ENCODE assay signal across 11 mouse cellular contexts in the genomic region with DNA sequence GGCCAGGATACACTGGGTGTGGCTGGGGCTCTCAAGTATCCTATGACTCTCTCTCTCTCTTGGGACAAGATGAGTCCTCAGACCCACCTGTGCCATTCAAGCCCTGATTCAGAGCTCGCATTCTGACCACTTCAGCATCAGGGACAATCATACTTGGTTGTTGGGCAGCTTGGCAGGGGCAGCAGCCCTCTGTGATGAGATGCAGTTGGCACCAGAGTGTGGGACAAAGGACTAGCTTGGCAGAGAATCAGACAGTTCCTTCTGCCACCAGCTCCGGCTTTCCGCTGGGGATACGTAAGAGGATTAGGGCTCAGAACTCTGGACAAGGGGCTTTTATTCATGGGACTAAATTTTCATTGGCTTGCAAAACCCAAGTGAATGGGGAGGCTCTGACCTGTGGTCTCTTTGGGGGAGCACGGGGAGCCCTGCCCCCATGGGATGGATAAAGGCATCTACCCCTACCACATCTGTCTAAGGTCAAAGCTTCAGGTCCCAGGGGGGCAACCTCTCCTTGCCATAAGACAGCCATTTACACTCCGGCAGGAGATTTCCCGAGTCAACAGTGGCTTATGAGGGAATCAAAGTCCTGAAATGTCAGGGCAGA. TPM values are rescaled to one million over a fixed set of nuclear protein-coding genes. Genes with fewer than 3 reads are reported as not detected.
DNase-seq lines count a peak whose midpoint lies in the region; ATAC-seq and TF ChIP-seq lines count a peak whose summit lies in the region.
"Had no signal": no experiment of that assay in that cellular context is flagged by ENCODE, and none has a peak within 500 bp of the region (broad histone marks: within the 10 kb centered on the region; RNA-seq: fewer than 3 reads in every experiment).

No protein-coding gene starts in this region.

- TF ChIP-seq CTCF in hindbrain, postnatal 0 days (IDR thresholded peaks at IDR 0.05; ENCODE audit: low read depth), result no peak

- DNase-seq in forebrain, embryonic 10.5 days (ENCODE audit: extremely low spot score, low spot score), result no peak
- no peak for DNase-seq in forebrain, embryonic 11.5 days (ENCODE audit: low spot score)
- peak; percentile 77 for DNase-seq in cerebellum, adult 9-10 months
- DNase-seq in hindbrain, postnatal 0 days (ENCODE audit: low spot score), result peak; percentile 91
- DNase-seq: kidney, postnatal 36 days had no signal

- H3K27me3 ChIP-seq in forebrain, embryonic 10.5 days (ENCODE audit: poor library complexity, severe bottlenecking), result no peaks in the 10 kb centered on the region
- H3K27me3 ChIP-seq in forebrain, embryonic 11.5 days (ENCODE audit: control insufficient read depth, insufficient read depth, low read length), result no peaks in the 10 kb centered on the region
- no peaks in the 10 kb centered on the region for H3K27me3 ChIP-seq in hindbrain, postnatal 0 days (ENCODE audit: insufficient read depth, low read length)
- no peaks in the 10 kb centered on the region for H3K27me3 ChIP-seq in midbrain, embryonic 12.5 days
- H3K27me3 ChIP-seq in kidney, embryonic 16.5 days (ENCODE audit: insufficient read depth, low read length), result no peaks in the 10 kb centered on the region
- H3K27me3 ChIP-seq: embryonic facial prominence, embryonic 15.5 days had no signal

- WGBS in forebrain, embryonic 10.5 days, result 44% methylated on average over 7 of the region's 7 CpGs
- WGBS in forebrain, embryonic 11.5 days, result 39% methylated on average over 7 of the region's 7 CpGs
- 34% methylated on average over 7 of the region's 7 CpGs for WGBS in hindbrain, postnatal 0 days
- WGBS in midbrain, embryonic 12.5 days, result 23% methylated on average over 7 of the region's 7 CpGs
- 85% methylated on average over 7 of the region's 7 CpGs for WGBS in kidney, embryonic 16.5 days

- no peaks in the 10 kb centered on the region for H3K9me3 ChIP-seq in forebrain, embryonic 10.5 days
- H3K9me3 ChIP-seq in forebrain, embryonic 11.5 days (ENCODE audit: control insufficient read depth, low read length), result no peaks in the 10 kb centered on the region
- H3K9me3 ChIP-seq in hindbrain, postnatal 0 days (ENCODE audit: low read length), result no peaks in the 10 kb centered on the region
- H3K9me3 ChIP-seq in midbrain, embryonic 12.5 days, result no peaks in the 10 kb centered on the region
- no peaks in the 10 kb centered on the region for H3K9me3 ChIP-seq in kidney, embryonic 16.5 days (ENCODE audit: low read length)
- H3K9me3 ChIP-seq: embryonic facial prominence, embryonic 15.5 days had no signal

- H3K4me3 ChIP-seq in forebrain, embryonic 10.5 days, result no peak overlapping the region
- H3K4me3 ChIP-seq in forebrain, embryonic 11.5 days (ENCODE audit: low read depth, low read length), result no peak overlapping the region
- H3K4me3 ChIP-seq in hindbrain, postnatal 0 days (ENCODE audit: low read length), result no peak overlapping the region
- no peak overlapping the region for H3K4me3 ChIP-seq in midbrain, embryonic 12.5 days
- H3K4me3 ChIP-seq in kidney, embryonic 16.5 days (ENCODE audit: low read length), result no peak overlapping the region
- H3K4me3 ChIP-seq: embryonic facial prominence, embryonic 15.5 days had no signal

- no peaks in the 10 kb centered on the region for H3K36me3 ChIP-seq in forebrain, embryonic 10.5 days (replicated peaks)
- no peaks in the 10 kb centered on the region for H3K36me3 ChIP-seq in forebrain, embryonic 11.5 days (ENCODE audit: control insufficient read depth, insufficient read depth, low read length)
- H3K36me3 ChIP-seq in hindbrain, postnatal 0 days (ENCODE audit: insufficient read depth, low read length), result no peaks in the 10 kb centered on the region
- no peaks in the 10 kb centered on the region for H3K36me3 ChIP-seq in midbrain, embryonic 12.5 days
- H3K36me3 ChIP-seq in kidney, embryonic 16.5 days (ENCODE audit: insufficient read depth, low read length), result no peaks in the 10 kb centered on the region
- H3K36me3 ChIP-seq: embryonic facial prominence, embryonic 15.5 days had no signal

- H3K4me2 ChIP-seq in forebrain, embryonic 11.5 days (ENCODE audit: low read depth, low read length, severe bottlenecking), result no peak overlapping the region
- H3K4me2 ChIP-seq in hindbrain, postnatal 0 days (ENCODE audit: low read depth, low read length), result no peak overlapping the region
- 0 out of 2 replicates have a peak overlapping the region, but pooled peaks have one; percentile 3 for H3K4me2 ChIP-seq in midbrain, embryonic 12.5 days (replicated peaks)
- H3K4me2 ChIP-seq in kidney, embryonic 16.5 days (replicated peaks; ENCODE audit: low read depth, low read length), result no peak overlapping the region
- H3K4me2 ChIP-seq: embryonic facial prominence, embryonic 15.5 days had no signal

- H3K9ac ChIP-seq in forebrain, embryonic 11.5 days (ENCODE audit: low read length), result no peak overlapping the region
- 0 out of 2 replicates have a peak overlapping the region, but pooled peaks have one; percentile 3 for H3K9ac ChIP-seq in hindbrain, postnatal 0 days (replicated peaks; ENCODE audit: low read length)
- H3K9ac ChIP-seq in midbrain, embryonic 12.5 days (replicated peaks), result no peak overlapping the region
- no peak overlapping the region for H3K9ac ChIP-seq in kidney, embryonic 16.5 days (replicated peaks; ENCODE audit: low read length)
- H3K9ac ChIP-seq: embryonic facial prominence, embryonic 15.5 days; liver, embryonic 14.5 days had no signal

- H3K4me1 ChIP-seq in forebrain, embryonic 10.5 days, result peaks cover 14% of the 10 kb centered on the region
- 0 out of 2 replicates have a peak, but pooled peaks cover 2% of the 10 kb centered on the region for H3K4me1 ChIP-seq in forebrain, embryonic 11.5 days (replicated peaks; ENCODE audit: control insufficient read depth, insufficient read depth, low read length)
- no peaks in the 10 kb centered on the region for H3K4me1 ChIP-seq in hindbrain, postnatal 0 days (ENCODE audit: insufficient read depth, low read length)
- H3K4me1 ChIP-seq in midbrain, embryonic 12.5 days, result peaks cover 13% of the 10 kb centered on the region
- H3K4me1 ChIP-seq in kidney, embryonic 16.5 days (ENCODE audit: insufficient read depth, low read length), result no peaks in the 10 kb centered on the region
- H3K4me1 ChIP-seq: embryonic facial prominence, embryonic 15.5 days had no signal

- no peak for ATAC-seq in forebrain, embryonic 11.5 days (replicated peaks; ENCODE audit: low FRiP score)
- ATAC-seq in hindbrain, postnatal 0 days, result peak; percentile 95
- ATAC-seq in midbrain, embryonic 12.5 days (ENCODE audit: low FRiP score, low read depth), result peak; percentile 73
- no peak for ATAC-seq in erythroid progenitor cell, adult 5-6 weeks (replicated peaks; ENCODE audit: low FRiP score, poor library complexity, severe bottlenecking)
- no peak for ATAC-seq in CD4-positive, CD25-positive, alpha-beta regulatory T cell, adult 4 months
- no peak for ATAC-seq in kidney, embryonic 16.5 days (ENCODE audit: low FRiP score, low TSS enrichment)

- peak overlapping the region; percentile 63 for H3K27ac ChIP-seq in forebrain, embryonic 10.5 days
- no peak overlapping the region for H3K27ac ChIP-seq in forebrain, embryonic 11.5 days (ENCODE audit: low read depth, low read length)
- H3K27ac ChIP-seq in hindbrain, postnatal 0 days, result peak overlapping the region; percentile 71
- H3K27ac ChIP-seq in midbrain, embryonic 12.5 days (replicated peaks), result peak overlapping the region; percentile 69
- H3K27ac ChIP-seq in kidney, embryonic 16.5 days (ENCODE audit: low read length), result no peak overlapping the region
- H3K27ac ChIP-seq: embryonic facial prominence, embryonic 15.5 days; liver, embryonic 14.5 days had no signal

RNA-seq across cellular contexts. Expression of gene Elp6, which starts 17.6 kb away (rescaled TPM):
- polyA plus RNA-seq in forebrain, embryonic 10.5 days (2016; fragmentation: Nextera tagmentation; extraction: Ambion mirVana), result 43.7 and 47.2 TPM in 2 replicates
- 37.5 and 40.3 TPM in 2 replicates for polyA plus RNA-seq in forebrain, embryonic 11.5 days (2014; fragmentation: Nextera tagmentation; extraction: Ambion mirVana)
- 27.6 and 30.9 TPM in 2 replicates for total RNA-seq in hindbrain, postnatal 0 days (2014; rRNA removed)
- 30.0 and 31.1 TPM in 2 replicates for polyA plus RNA-seq in hindbrain, postnatal 0 days (2015; fragmentation: Nextera tagmentation; extraction: Ambion mirVana)
- 34.8 and 38.7 TPM in 2 replicates for polyA plus RNA-seq in midbrain, embryonic 12.5 days (2016; fragmentation: Nextera tagmentation; extraction: Ambion mirVana)
- total RNA-seq in erythroid progenitor cell, adult 5-6 weeks (2015; ENCODE audit: low replicate concordance), result 1.1 TPM in 1 of 2 replicates, not detected in the other
- 1.8 and 3.9 TPM in 2 replicates for total RNA-seq in erythroid progenitor cell, adult 5-6 weeks (2017; ENCODE audit: low replicate concordance)
- 10 to 100 TPM; 13.5 to 23.8 TPM for polyA plus RNA-seq in CD4-positive, CD25-positive, alpha-beta regulatory T cell, adult 4 months (2017; shearing (Covaris generic))
- 29.6 and 32.4 TPM in 2 replicates for polyA plus RNA-seq in kidney, embryonic 16.5 days (2015; fragmentation: Nextera tagmentation; extraction: Ambion mirVana)

RNA-seq across cellular contexts. Expression of gene Cspg5, which starts 43.8 kb away (rescaled TPM):
- 5.4 and 6.3 TPM in 2 replicates for polyA plus RNA-seq in forebrain, embryonic 10.5 days (2016; fragmentation: Nextera tagmentation; extraction: Ambion mirVana)
- polyA plus RNA-seq in forebrain, embryonic 11.5 days (2014; fragmentation: Nextera tagmentation; extraction: Ambion mirVana), result 10.9 and 11.3 TPM in 2 replicates
- 412 and 470 TPM in 2 replicates for total RNA-seq in hindbrain, postnatal 0 days (2014; rRNA removed)
- polyA plus RNA-seq in hindbrain, postnatal 0 days (2015; fragmentation: Nextera tagmentation; extraction: Ambion mirVana), result 261 and 266 TPM in 2 replicates
- 25.3 and 31.3 TPM in 2 replicates for polyA plus RNA-seq in midbrain, embryonic 12.5 days (2016; fragmentation: Nextera tagmentation; extraction: Ambion mirVana)
- total RNA-seq in erythroid progenitor cell, adult 5-6 weeks (2015; ENCODE audit: low replicate concordance), result not detected in 2 replicates
- under 0.01 TPM in 1 of 2 replicates, not detected in the other for total RNA-seq in erythroid progenitor cell, adult 5-6 weeks (2017; ENCODE audit: low replicate concordance)
- under 1 TPM; 0.24 to 0.57 TPM for polyA plus RNA-seq in CD4-positive, CD25-positive, alpha-beta regulatory T cell, adult 4 months (2017; shearing (Covaris generic))
- polyA plus RNA-seq in kidney, embryonic 16.5 days (2015; fragmentation: Nextera tagmentation; extraction: Ambion mirVana), result 1.7 and 2.5 TPM in 2 replicates

RNA-seq across cellular contexts. Expression of gene Scap, which starts 45.7 kb away (rescaled TPM):
- polyA plus RNA-seq in forebrain, embryonic 10.5 days (2016; fragmentation: Nextera tagmentation; extraction: Ambion mirVana), result 44.1 and 45.4 TPM in 2 replicates
- polyA plus RNA-seq in forebrain, embryonic 11.5 days (2014; fragmentation: Nextera tagmentation; extraction: Ambion mirVana), result 40.2 and 42.8 TPM in 2 replicates
- total RNA-seq in hindbrain, postnatal 0 days (2014; rRNA removed), result 162 and 168 TPM in 2 replicates
- 48.6 and 50.9 TPM in 2 replicates for polyA plus RNA-seq in hindbrain, postnatal 0 days (2015; fragmentation: Nextera tagmentation; extraction: Ambion mirVana)
- polyA plus RNA-seq in midbrain, embryonic 12.5 days (2016; fragmentation: Nextera tagmentation; extraction: Ambion mirVana), result 39.3 and 44.2 TPM in 2 replicates
- 6.3 and 6.5 TPM in 2 replicates for total RNA-seq in erythroid progenitor cell, adult 5-6 weeks (2015; ENCODE audit: low replicate concordance)
- 2.8 and 6.0 TPM in 2 replicates for total RNA-seq in erythroid progenitor cell, adult 5-6 weeks (2017; ENCODE audit: low replicate concordance)
- polyA plus RNA-seq in CD4-positive, CD25-positive, alpha-beta regulatory T cell, adult 4 months (2017; shearing (Covaris generic)), result 10 to 100 TPM; 11.6 to 19.6 TPM
- 37.7 and 38.7 TPM in 2 replicates for polyA plus RNA-seq in kidney, embryonic 16.5 days (2015; fragmentation: Nextera tagmentation; extraction: Ambion mirVana)

Comparison
In these comparisons a context has a peak if more than half of its experiments do, and no peak if none do; other contexts are left out.
1. H3K27ac ChIP-seq: peak in forebrain, embryonic 10.5 days (single experiment), hindbrain, postnatal 0 days (single experiment) and midbrain, embryonic 12.5 days (single experiment); none in forebrain, embryonic 11.5 days (single experiment) and kidney, embryonic 16.5 days (single experiment).
2. DNase-seq: peak in cerebellum, adult 9-10 months (single experiment) and hindbrain, postnatal 0 days (single experiment); none in forebrain, embryonic 10.5 days (single experiment) and forebrain, embryonic 11.5 days (single experiment).
3. ATAC-seq: peak in hindbrain, postnatal 0 days (single experiment) and midbrain, embryonic 12.5 days (single experiment); none in forebrain, embryonic 11.5 days (single experiment), erythroid progenitor cell, adult 5-6 weeks (single experiment), CD4-positive, CD25-positive, alpha-beta regulatory T cell, adult 4 months (single experiment) and kidney, embryonic 16.5 days (single experiment).